Mouse (Mus musculus): ENCODE measurements around the gene H2al1d. TPM values are rescaled to one million over a fixed set of nuclear protein-coding genes. Genes with fewer than 3 reads are reported as not detected.
"Not testable (repeated sequence)": the region's sequence is repeated elsewhere in the genome, so short reads cannot be mapped to it uniquely, and the experiment has no call there.

H2al1d gene
- total RNA-seq (2012; rRNA removed) (not detected in 2 replicates), total RNA-seq (2014; rRNA removed) (not detected in 2 replicates), polyA plus RNA-seq (2012; ENCODE audit: insufficient read length, low read depth) (not detected in 2 replicates)

- H3K9ac ChIP-seq (ENCODE audit: insufficient read depth, low read depth); H3K79me2 ChIP-seq (replicated peaks; ENCODE audit: control insufficient read depth, extremely low read depth, insufficient read depth, poor library complexity, severe bottlenecking); H3K9me3 ChIP-seq (replicated peaks; ENCODE audit: low read length); H3K36me3 ChIP-seq (replicated peaks in 1 of 2; ENCODE audit: control insufficient read depth in 1 of 2, insufficient read depth in 1 of 2, low read length in 1 of 2); H3K4me3 ChIP-seq (replicated peaks in 1 of 3; ENCODE audit: low read depth in 2 of 3, low read length in 2 of 3, poor library complexity in 1 of 3); DNase-seq (ENCODE audit: extremely low read depth); H3K27me3 ChIP-seq (replicated peaks); H3K27ac ChIP-seq (ENCODE audit: insufficient read depth, low read depth); in situ Hi-C loops (cut with MboI; ENCODE audit: low pct_ligation_motif_present, low pct_unique_long_range_greater_than_20kb, low sequenced_read_pairs); dilution Hi-C loops (cut with MboI; ENCODE audit: extremely low pct_ligation_motif_present, extremely low pct_unique_long_range_greater_than_20kb, low sequenced_read_pairs); H3K4me1 ChIP-seq (ENCODE audit: control insufficient read depth in 1 of 2, insufficient read depth in 2 of 2); H3K4me2 ChIP-seq (ENCODE audit: insufficient read depth, low read depth, poor library complexity, severe bottlenecking): not testable (repeated sequence)
These were observed at the start of gene H2al1d for GRCm38 (mm10) chrX:11308524-11308923. TSS of gene H2al1d (plus strand) at chrX:11308824.

GRCm38 (mm10) chrX:11264918-11265317, 43.7 kb upstream of the H2al1d start:
- Histone ChIP-seq H3K4me2 (ENCODE audit: insufficient read depth, low read depth, poor library complexity, severe bottlenecking) (no peak overlapping the region), H3K36me3 (replicated peaks in 1 of 2; ENCODE audit: control insufficient read depth in 1 of 2, insufficient read depth in 1 of 2, low read length in 1 of 2) (no peaks in the 10 kb centered on the region), H3K27me3 (replicated peaks) (no peaks in the 10 kb centered on the region), H3K9ac (ENCODE audit: insufficient read depth, low read depth) (no peak overlapping the region), H3K79me2 (replicated peaks; ENCODE audit: control insufficient read depth, extremely low read depth, insufficient read depth, poor library complexity, severe bottlenecking) (no peaks in the 10 kb centered on the region), H3K9me3 (replicated peaks; ENCODE audit: low read length) (no peaks in the 10 kb centered on the region), H3K4me3 (replicated peaks in 1 of 3; ENCODE audit: low read depth in 2 of 3, low read length in 2 of 3, poor library complexity in 1 of 3) (no peak overlapping the region), H3K27ac (ENCODE audit: insufficient read depth, low read depth) (no peak overlapping the region), H3K4me1 (ENCODE audit: control insufficient read depth in 1 of 2, insufficient read depth in 2 of 2) (peaks cover 0 to 16% of the 10 kb centered on the region in 2 experiments; a peak in 2 of 4 replicates)
- dilution Hi-C loops (cut with MboI; ENCODE audit: extremely low pct_ligation_motif_present, extremely low pct_unique_long_range_greater_than_20kb, low sequenced_read_pairs), result no loop called here
- in situ Hi-C loops (cut with MboI; ENCODE audit: low pct_ligation_motif_present, low pct_unique_long_range_greater_than_20kb, low sequenced_read_pairs), result no loop called here
- TF ChIP-seq NELFE (IDR thresholded peaks at IDR 0.05; ENCODE audit: low read depth, low read length) (no peak), SMC3 (IDR thresholded peaks at IDR 0.05; ENCODE audit: low read depth, low read length) (no peak), MAFK (IDR thresholded peaks at IDR 0.05; ENCODE audit: insufficient replicate concordance, low read length) (no peak), ETS1 (conservative IDR thresholded peaks at IDR 0.05; ENCODE audit: low read depth, low read length) (no peak), RCOR1 (conservative IDR thresholded peaks at IDR 0.05; ENCODE audit: low read depth, low read length) (no peak), EP300 (IDR thresholded peaks at IDR 0.05; ENCODE audit: low read length) (no peak), NRF1 (IDR thresholded peaks at IDR 0.05; ENCODE audit: low read depth, low read length) (no peak), TCF12 (IDR thresholded peaks at IDR 0.05; ENCODE audit: low read depth, low read length) (no peak), ZNF384 (IDR thresholded peaks at IDR 0.05; ENCODE audit: low read depth, low read length) (no peak), POLR2AphosphoS2 (IDR thresholded peaks at IDR 0.05; ENCODE audit: low read depth, low read length) (no peak), RAD21 (IDR thresholded peaks at IDR 0.05; ENCODE audit: low read depth, low read length) (no peak), MAX (IDR thresholded peaks at IDR 0.05; ENCODE audit: low read length) (no peak), IRF4 (IDR thresholded peaks at IDR 0.05; ENCODE audit: low read depth, low read length) (no peak), ZKSCAN1 (IDR thresholded peaks at IDR 0.05; ENCODE audit: borderline replicate concordance, low read depth, low read length) (no peak), SIN3A (IDR thresholded peaks at IDR 0.05; ENCODE audit: low read length) (no peak), PAX5 (IDR thresholded peaks at IDR 0.05; ENCODE audit: low read length) (no peak), KAT2A (IDR thresholded peaks at IDR 0.05; ENCODE audit: insufficient replicate concordance, low read length) (no peak)
- DNase-seq (ENCODE audit: extremely low read depth), result no peak
